Mouse (Mus musculus) forebrain, postnatal 0 days (tissue): ENCODE results near the gene Nipa1. TPM values are rescaled to one million over a fixed set of nuclear protein-coding genes. Genes with fewer than 3 reads are reported as not detected.

Experiments used
- ATAC-seq: fragments of 200-750 bp; cut with Nextera tagmentation; 2 replicates; pipeline ENCODE4 v1.8.0; 2017; ENCODE audit warnings: mild to moderate bottlenecking, moderate library complexity
- DNase-seq: peaks from one replicate; pipeline ENCODE4 v3.0.0-alpha.2; 2015
- H3K27ac ChIP-seq: fragments of 300-500 bp; sonication (generic); 2 replicates; pipeline ENCODE4 v1.5.1; 2014; ENCODE audit warnings: low read depth, mild to moderate bottlenecking, antibody characterized with exemption, low read length, moderate library complexity, mixed read lengths
- H3K27me3 ChIP-seq: fragments of 300-500 bp; sonication (generic); 2 replicates; pipeline ENCODE4 v1.6.1; 2014; ENCODE audit warnings: mild to moderate bottlenecking, low read length, mixed read lengths; ENCODE audit not compliant: insufficient read depth
- H3K36me3 ChIP-seq: fragments of 300-500 bp; sonication (generic); 2 replicates; pipeline ENCODE4 v1.6.1; 2014; ENCODE audit warnings: mild to moderate bottlenecking, moderate library complexity; ENCODE audit not compliant: insufficient read depth
- H3K4me1 ChIP-seq: fragments of 300-500 bp; sonication (generic); 2 replicates; pipeline ENCODE4 v1.6.1; 2014; ENCODE audit warnings: antibody characterized with exemption; ENCODE audit not compliant: insufficient read depth
- H3K4me2 ChIP-seq: fragments of 300-500 bp; sonication (generic); 2 replicates; pipeline ENCODE4 v1.6.1; 2014; ENCODE audit warnings: low read depth, mild to moderate bottlenecking, moderate library complexity
- H3K4me3 ChIP-seq: fragments of 300-500 bp; sonication (generic); 2 replicates; pipeline ENCODE4 v1.5.1; 2014; ENCODE audit warnings: low read depth, low read length, mixed read lengths
- H3K9ac ChIP-seq: fragments of 300-500 bp; sonication (generic); 2 replicates; pipeline ENCODE4 v1.6.1; 2014; ENCODE audit warnings: mild to moderate bottlenecking
- H3K9me3 ChIP-seq: fragments of 300-500 bp; sonication (generic); 2 replicates; pipeline ENCODE4 v1.6.1; 2016; ENCODE audit warnings: low read length
- CTCF ChIP-seq: sonication (generic); IDR thresholded peaks from 2 replicates; pipeline ENCODE4 v1.5.1; 2016; ENCODE audit warnings: antibody characterized with exemption, control low read depth, low read depth
- WGBS: fragments of 180-500 bp; shearing (Covaris S2); extraction: QIAGEN DNeasy Blood & Tissue Kit; methylation state at CpG from one replicate; pipeline ENCODE4 v1.1.7; 2014; 5-methylcytosine and 5-hydroxymethylcytosine counted together
- polyA plus RNA-seq: library from polyadenylated mRNA; unstranded; fragments of >200 nt; fragmentation: Nextera tagmentation; extraction: Ambion mirVana; gene quantifications from 2 replicates; pipeline ENCODE4 v1.2.1, GENCODE M21; 2015
- total RNA-seq: library from RNA; depleted of rRNA; stranded (reverse); fragments of >200 nt; gene quantifications from 2 replicates; pipeline ENCODE4 v1.2.3, GENCODE M21; 2014

Gene Nipa1
- total and polyA plus RNA-seq, 2 experiments from 2014 or later: 33.6 to 51.2 TPM

GRCm38 (mm10) chr7:55962004-55962908 lies 57.5 kb downstream of the Nipa1 start, which contains the start of gene Nipa2:
Gene Nipa2 (minus strand): TSS chr7:55962476.
- TF ChIP-seq CTCF: no peak
- Histone ChIP-seq H3K4me3 (peak within 1 kb of the TSS; percentile 80), H3K9me3 (no peaks in the 10 kb centered on the region), H3K27ac (peak within 1 kb of the TSS; percentile 83), H3K4me2 (peak within 1 kb of the TSS; percentile 62), H3K4me1 (peaks cover 8% of the 10 kb centered on the region; the same call in 1 of the 2 replicates), H3K27me3 (no peaks in the 10 kb centered on the region), H3K36me3 (no peaks in the 10 kb centered on the region), H3K9ac (peak within 1 kb of the TSS; percentile 89)
- ATAC-seq: peak; percentile 98
- peak; percentile 95 for DNase-seq
- WGBS: 4% methylated on average over 70 of the region's 70 CpGs

DNA sequence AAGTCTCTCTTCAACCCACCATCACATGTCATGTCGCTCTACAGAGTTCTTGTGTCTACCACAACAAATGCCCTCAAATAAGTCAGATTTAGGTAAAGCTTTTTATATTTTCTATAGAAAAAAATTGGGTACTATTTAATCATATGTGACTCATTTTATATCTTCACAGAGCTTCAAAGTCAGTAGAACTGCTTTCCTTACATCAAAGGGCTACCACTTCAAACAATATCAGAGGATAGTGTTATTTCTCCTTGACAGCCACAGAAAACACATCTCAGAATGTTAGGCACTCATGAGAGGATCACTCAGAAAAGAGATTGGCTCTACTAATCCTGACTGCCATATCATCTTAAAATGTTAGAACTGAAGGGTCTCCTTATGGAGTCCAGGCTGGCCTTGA lies 59.2 kb downstream of the Nipa1 start:
- Histone ChIP-seq H3K9ac (no peak overlapping the region), H3K27ac (no peak overlapping the region), H3K27me3 (no peaks in the 10 kb centered on the region), H3K4me1 (peaks cover 8% of the 10 kb centered on the region; the same call in 1 of the 2 replicates), H3K4me3 (no peak overlapping the region), H3K4me2 (no peak overlapping the region), H3K9me3 (no peaks in the 10 kb centered on the region), H3K36me3 (no peaks in the 10 kb centered on the region)
- ATAC-seq: no peak
- TF ChIP-seq CTCF: no peak
- no peak for DNase-seq
- 98% methylated on average over 1 of the region's 1 CpGs for WGBS

DNA sequence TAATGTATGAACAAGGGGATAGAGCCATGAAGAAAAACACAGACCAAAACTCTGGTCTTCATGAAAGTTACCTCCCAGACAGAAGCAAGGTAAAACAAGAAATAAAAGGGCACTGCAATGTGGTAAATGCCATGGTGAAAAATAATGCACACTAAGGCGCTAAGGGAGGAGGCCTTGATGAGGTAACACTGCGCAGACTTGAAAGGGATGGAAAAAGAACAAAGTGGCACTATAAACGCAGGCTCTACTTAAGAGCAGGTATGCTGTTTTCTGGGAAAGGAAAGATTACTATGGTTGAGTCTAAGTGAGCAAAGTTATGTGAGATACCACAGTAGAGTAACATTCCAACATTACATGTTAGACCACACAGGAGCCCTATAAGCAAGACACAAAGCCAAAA lies 60.0 kb downstream of the Nipa1 start:
- H3K27me3 ChIP-seq: no peaks in the 10 kb centered on the region
- no peak for DNase-seq
- peaks cover 8% of the 10 kb centered on the region; the same call in 1 of the 2 replicates for H3K4me1 ChIP-seq
- H3K9me3 ChIP-seq: no peaks in the 10 kb centered on the region
- no peak overlapping the region for H3K27ac ChIP-seq
- no peak overlapping the region for H3K4me3 ChIP-seq
- no peak overlapping the region for H3K9ac ChIP-seq
- WGBS: 96% methylated on average over 3 of the region's 3 CpGs
- no peak overlapping the region for H3K4me2 ChIP-seq
- TF ChIP-seq CTCF: no peak
- no peaks in the 10 kb centered on the region for H3K36me3 ChIP-seq
- ATAC-seq: no peak

DNA sequence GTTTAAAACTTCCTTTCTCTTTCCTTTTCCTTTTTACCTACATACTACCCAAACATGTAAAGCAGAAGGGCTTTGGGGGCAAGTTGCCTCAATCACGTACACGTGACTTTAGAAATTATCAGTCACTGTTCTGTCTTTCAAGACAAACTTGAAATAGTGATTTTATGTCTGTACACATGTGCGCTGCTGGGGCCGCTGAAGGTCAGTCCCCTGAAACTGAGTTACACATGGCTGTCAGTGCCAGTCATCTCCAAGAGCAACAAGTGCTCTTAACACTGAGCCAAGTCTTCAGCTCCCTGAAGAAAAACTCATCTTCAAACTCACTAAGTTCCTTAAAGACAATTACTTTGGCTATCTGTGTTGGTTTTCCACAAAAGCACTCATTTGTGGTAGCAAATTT lies 61.8 kb downstream of the Nipa1 start:
- Histone ChIP-seq H3K9me3 (no peaks in the 10 kb centered on the region), H3K27me3 (no peaks in the 10 kb centered on the region), H3K4me2 (no peak overlapping the region), H3K27ac (no peak overlapping the region), H3K36me3 (no peaks in the 10 kb centered on the region), H3K4me1 (0 out of 2 replicates have a peak, but pooled peaks cover 3% of the 10 kb centered on the region), H3K4me3 (no peak overlapping the region), H3K9ac (no peak overlapping the region)
- WGBS: 97% methylated on average over 4 of the region's 4 CpGs
- ATAC-seq: no peak
- DNase-seq: no peak
- TF ChIP-seq CTCF: no peak

DNA sequence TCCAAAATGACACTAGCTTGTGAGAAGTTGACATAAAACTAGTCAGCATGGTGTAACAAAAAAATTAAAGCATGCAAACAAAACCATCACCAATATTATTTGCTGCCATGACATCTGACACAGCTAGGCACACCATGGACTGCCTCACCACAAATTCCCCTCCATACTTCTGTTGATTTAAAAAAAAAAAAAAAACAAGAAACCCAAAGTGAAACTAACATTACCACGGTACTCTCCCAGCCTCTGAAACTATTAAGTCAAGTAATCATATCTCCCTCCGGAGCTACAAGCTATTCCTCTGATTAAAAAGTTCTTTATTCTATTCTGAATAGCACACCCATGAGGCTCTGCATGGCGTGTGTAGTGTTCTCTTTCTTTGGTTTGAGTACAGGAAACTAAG lies 62.6 kb downstream of the Nipa1 start:
- Histone ChIP-seq H3K9ac (no peak overlapping the region), H3K36me3 (no peaks in the 10 kb centered on the region), H3K27ac (no peak overlapping the region), H3K4me3 (no peak overlapping the region), H3K4me2 (no peak overlapping the region), H3K4me1 (no peaks in the 10 kb centered on the region), H3K27me3 (no peaks in the 10 kb centered on the region), H3K9me3 (no peaks in the 10 kb centered on the region)
- 92% methylated on average over 3 of the region's 3 CpGs for WGBS
- no peak for DNase-seq
- ATAC-seq: no peak
- TF ChIP-seq CTCF: no peak

DNA sequence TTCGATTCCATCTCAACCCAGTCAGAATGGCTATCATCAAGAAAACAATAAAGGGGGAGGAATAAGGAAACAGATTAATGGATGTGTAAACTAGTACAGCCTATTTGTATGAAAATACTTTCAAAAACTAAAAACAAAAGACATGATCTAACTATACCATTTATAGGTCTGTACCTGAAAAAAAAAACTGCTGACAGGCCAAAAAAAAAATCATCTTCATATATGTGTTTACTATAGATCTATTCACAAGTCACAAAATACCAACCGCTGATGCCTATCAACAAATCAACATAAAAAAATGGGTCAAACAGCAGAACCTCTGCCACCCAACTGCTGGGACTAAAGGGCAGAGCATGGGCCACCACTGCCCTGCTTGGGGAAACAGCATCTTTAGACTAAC lies 63.7 kb downstream of the Nipa1 start:
- H3K9me3 ChIP-seq: no peaks in the 10 kb centered on the region
- H3K27me3 ChIP-seq: no peaks in the 10 kb centered on the region
- no peak for ATAC-seq
- TF ChIP-seq CTCF: no peak
- WGBS: 100% methylated on average over 2 of the region's 2 CpGs
- DNase-seq: no peak
- H3K4me3 ChIP-seq: no peak overlapping the region
- no peak overlapping the region for H3K27ac ChIP-seq
- H3K4me1 ChIP-seq: no peaks in the 10 kb centered on the region
- no peak overlapping the region for H3K9ac ChIP-seq
- H3K4me2 ChIP-seq: no peak overlapping the region
- no peaks in the 10 kb centered on the region for H3K36me3 ChIP-seq

DNA sequence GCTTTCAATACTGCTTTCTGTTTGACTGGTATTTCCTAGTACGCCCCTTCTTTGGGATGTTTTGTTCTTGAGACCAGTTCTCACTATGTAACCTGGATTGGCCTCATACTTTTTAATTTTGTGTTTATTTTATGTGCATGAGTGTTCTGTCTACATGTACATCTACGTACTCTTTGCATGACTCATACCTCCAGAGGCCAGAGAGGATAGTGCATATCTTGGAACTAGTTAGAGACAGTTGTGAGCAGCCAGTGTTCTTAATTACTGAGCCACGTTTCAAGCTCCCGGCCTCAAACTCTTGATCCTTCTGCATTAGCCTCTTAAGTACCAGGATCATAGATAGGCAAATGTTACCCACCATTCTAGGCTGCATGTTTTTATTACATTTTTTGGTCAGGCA lies 81.4 kb downstream of the Nipa1 start:
- ATAC-seq (no peak), DNase-seq (no peak)
- Histone ChIP-seq H3K9ac (no peak overlapping the region), H3K4me3 (no peak overlapping the region), H3K36me3 (no peaks in the 10 kb centered on the region; the same call in 1 of the 2 replicates), H3K9me3 (no peaks in the 10 kb centered on the region), H3K27ac (no peak overlapping the region), H3K4me1 (no peaks in the 10 kb centered on the region), H3K4me2 (no peak overlapping the region), H3K27me3 (no peaks in the 10 kb centered on the region)
- 88% methylated on average over 4 of the region's 4 CpGs for WGBS
- TF ChIP-seq CTCF: no peak
